Mouse (Mus musculus) MEL (cell line): ENCODE measurements around the gene Sergef. TPM values are rescaled to one million over a fixed set of nuclear protein-coding genes. Genes with fewer than 3 reads are reported as not detected.

ENCODE experiments used
- DNase-seq: peaks from one replicate; pipeline ENCODE4 v3.0.0; 2011; ENCODE audit warnings: low read depth, low spot score
- H3K27ac ChIP-seq: 2 replicates; pipeline ENCODE4 v1.5.1; 2012; ENCODE audit warnings: low read depth, mild to moderate bottlenecking, control low read depth, low read length, moderate library complexity; ENCODE audit not compliant: control insufficient read depth
- H3K27me3 ChIP-seq, 2 experiments: fragments of 150-350 bp in 1 of 2; sonication (generic) in 1 of 2; 2 replicates each; pipeline ENCODE4 v1.6.1; 2012; ENCODE audit warnings: low read length in 2 of 2, mild to moderate bottlenecking in 2 of 2, improper control_type of control experiment in 1 of 2, moderate library complexity in 1 of 2; ENCODE audit not compliant: insufficient read depth in 2 of 2, control insufficient read depth in 1 of 2
- H3K36me3 ChIP-seq, 2 experiments: 2 replicates each; pipeline ENCODE4 v1.6.1; 2012 to 2014; ENCODE audit warnings: low read length in 2 of 2, improper control_type of control experiment in 1 of 2, inconsistent platforms in 1 of 2, mild to moderate bottlenecking in 1 of 2; ENCODE audit not compliant: insufficient read depth in 2 of 2, control insufficient read depth in 1 of 2
- H3K4me1 ChIP-seq, 2 experiments: fragments of 150-350 bp in 1 of 2; sonication (generic) in 1 of 2; 2 replicates each; pipeline ENCODE4 v1.6.1; 2012; ENCODE audit warnings: low read length in 2 of 2, improper control_type of control experiment in 1 of 2, mild to moderate bottlenecking in 1 of 2; ENCODE audit not compliant: insufficient read depth in 2 of 2, control insufficient read depth in 1 of 2
- H3K4me3 ChIP-seq, 2 experiments: fragments of 150-350 bp in 1 of 2; sonication (generic) in 1 of 2; 2 replicates each; pipeline ENCODE4 v1.5.1; 2012; ENCODE audit warnings: low read depth in 2 of 2, low read length in 2 of 2, mild to moderate bottlenecking in 2 of 2, moderate library complexity in 2 of 2, control low read depth in 1 of 2, improper control_type of control experiment in 1 of 2; ENCODE audit not compliant: control insufficient read depth in 1 of 2, insufficient read depth in 1 of 2
- H3K79me2 ChIP-seq: 2 replicates; pipeline ENCODE4 v1.6.1; 2012; ENCODE audit warnings: mild to moderate bottlenecking, low read length, moderate library complexity; ENCODE audit not compliant: control insufficient read depth, poor library complexity, insufficient read depth
- H3K9ac ChIP-seq: 2 replicates; pipeline ENCODE4 v1.6.1; 2012; ENCODE audit warnings: low read depth, mild to moderate bottlenecking, control low read depth, low read length, moderate library complexity; ENCODE audit not compliant: control insufficient read depth, poor library complexity, severe bottlenecking
- H3K9me3 ChIP-seq: fragments of 150-350 bp; sonication (generic); replicated peaks from 2 replicates; pipeline ENCODE4 v1.6.1; 2012; ENCODE audit warnings: mild to moderate bottlenecking, low read length, improper control_type of control experiment, moderate library complexity; ENCODE audit not compliant: insufficient read depth
- CHD1 ChIP-seq: IDR thresholded peaks from 2 replicates; pipeline ENCODE4 v1.6.1; 2012; ENCODE audit warnings: low read depth, mild to moderate bottlenecking, inconsistent platforms, low read length, improper control_type of control experiment
- CHD2 ChIP-seq: IDR thresholded peaks from 2 replicates; pipeline ENCODE4 v1.6.1; 2011; ENCODE audit warnings: low read length, improper control_type of control experiment
- CTCF ChIP-seq, 3 experiments: IDR thresholded peaks in 2 of 3; conservative IDR thresholded peaks in 1 of 3; 2 replicates each; pipeline ENCODE4 v1.5.1; 2011 to 2012; ENCODE audit warnings: low read length in 3 of 3, low read depth in 2 of 3, mild to moderate bottlenecking in 2 of 3, improper control_type of control experiment in 1 of 3, inconsistent platforms in 1 of 3, mixed read lengths in 1 of 3, moderate library complexity in 1 of 3; ENCODE audit not compliant: control insufficient read depth in 1 of 3, insufficient read depth in 1 of 3, poor library complexity in 1 of 3, severe bottlenecking in 1 of 3
- EP300 ChIP-seq, 2 experiments: IDR thresholded peaks; 2 replicates each; pipeline ENCODE4 v1.6.1; 2011; ENCODE audit warnings: improper control_type of control experiment in 2 of 2, low read length in 2 of 2, low read depth in 1 of 2, mild to moderate bottlenecking in 1 of 2
- ETS1 ChIP-seq: IDR thresholded peaks from 2 replicates; pipeline ENCODE4 v1.6.1; 2012; ENCODE audit warnings: low read depth, mild to moderate bottlenecking, inconsistent platforms, low read length, improper control_type of control experiment, moderate library complexity
- GABPA ChIP-seq: IDR thresholded peaks from 2 replicates; pipeline ENCODE4 v1.6.1; 2012; ENCODE audit warnings: low read depth, mild to moderate bottlenecking, inconsistent platforms, low read length, improper control_type of control experiment, moderate library complexity
- HCFC1 ChIP-seq: IDR thresholded peaks from 2 replicates; pipeline ENCODE4 v1.6.1; 2012; ENCODE audit warnings: low read depth, mild to moderate bottlenecking, inconsistent platforms, low read length, improper control_type of control experiment, moderate library complexity
- JUND ChIP-seq: IDR thresholded peaks from 2 replicates; pipeline ENCODE4 v1.6.1; 2011; ENCODE audit warnings: low read depth, mild to moderate bottlenecking, improper control_type of control experiment, low read length
- KAT2A ChIP-seq: conservative IDR thresholded peaks from 2 replicates; pipeline ENCODE4 v1.6.1; 2012; ENCODE audit warnings: low read depth, low read length, improper control_type of control experiment, inconsistent platforms
- MEF2A ChIP-seq: IDR thresholded peaks from 2 replicates; pipeline ENCODE4 v1.6.1; 2014; ENCODE audit warnings: low read depth, mild to moderate bottlenecking, inconsistent platforms, low read length, improper control_type of control experiment; ENCODE audit not compliant: poor library complexity, insufficient replicate concordance, severe bottlenecking; ENCODE audit errors: extremely low read depth
- MYB ChIP-seq: IDR thresholded peaks from 2 replicates; pipeline ENCODE4 v1.6.1; 2011; ENCODE audit warnings: mild to moderate bottlenecking, low read depth, low read length, improper control_type of control experiment
- MYC ChIP-seq: IDR thresholded peaks from 2 replicates; pipeline ENCODE4 v1.6.1; 2011; ENCODE audit warnings: low read depth, mild to moderate bottlenecking, low read length, improper control_type of control experiment, moderate library complexity
- NRF1 ChIP-seq: IDR thresholded peaks from 2 replicates; pipeline ENCODE4 v1.6.1; 2014; ENCODE audit warnings: low read depth, mild to moderate bottlenecking, inconsistent platforms, low read length, improper control_type of control experiment, moderate library complexity; ENCODE audit not compliant: poor library complexity, insufficient read depth, severe bottlenecking
- POLR2AphosphoS5 ChIP-seq: IDR thresholded peaks from 2 replicates; pipeline ENCODE4 v1.6.1; 2012; ENCODE audit warnings: low read depth, borderline replicate concordance, mild to moderate bottlenecking, inconsistent platforms, low read length, moderate library complexity, mixed read lengths
- RCOR1 ChIP-seq: IDR thresholded peaks from 2 replicates; pipeline ENCODE4 v1.6.1; 2012; ENCODE audit warnings: low read depth, mild to moderate bottlenecking, inconsistent platforms, low read length, improper control_type of control experiment
- SIN3A ChIP-seq: IDR thresholded peaks from 2 replicates; pipeline ENCODE4 v1.6.1; 2012; ENCODE audit warnings: low read length, improper control_type of control experiment, inconsistent platforms
- SMC3 ChIP-seq: IDR thresholded peaks from 2 replicates; pipeline ENCODE4 v1.6.1; 2011; ENCODE audit warnings: low read depth, low read length, improper control_type of control experiment
- TAL1 ChIP-seq: IDR thresholded peaks from 2 replicates; pipeline ENCODE4 v1.6.1; 2012; ENCODE audit warnings: mild to moderate bottlenecking, inconsistent platforms, low read length, moderate library complexity, mixed read lengths
- TBP ChIP-seq: IDR thresholded peaks from 2 replicates; pipeline ENCODE4 v1.8.0; 2011; ENCODE audit warnings: low read depth, low read length, improper control_type of control experiment
- TCF12 ChIP-seq: IDR thresholded peaks from 2 replicates; pipeline ENCODE4 v1.6.1; 2014; ENCODE audit warnings: low read depth, mild to moderate bottlenecking, inconsistent platforms, low read length, improper control_type of control experiment, moderate library complexity
- UBTF ChIP-seq: IDR thresholded peaks from 2 replicates; pipeline ENCODE4 v1.6.1; 2012; ENCODE audit warnings: low read depth, mild to moderate bottlenecking, inconsistent platforms, low read length, improper control_type of control experiment, moderate library complexity, borderline replicate concordance; ENCODE audit not compliant: insufficient read depth
- USF1 ChIP-seq: IDR thresholded peaks from 2 replicates; pipeline ENCODE4 v1.6.1; 2014; ENCODE audit warnings: low read depth, mild to moderate bottlenecking, inconsistent platforms, low read length, improper control_type of control experiment, moderate library complexity
- ZC3H11A ChIP-seq: IDR thresholded peaks from 2 replicates; pipeline ENCODE4 v1.6.1; 2012; ENCODE audit warnings: low read depth, mild to moderate bottlenecking, inconsistent platforms, low read length, improper control_type of control experiment
- ZKSCAN1 ChIP-seq: IDR thresholded peaks from 2 replicates; pipeline ENCODE4 v1.6.1; 2012; ENCODE audit warnings: low read depth, mild to moderate bottlenecking, inconsistent platforms, low read length, improper control_type of control experiment, moderate library complexity
- ZMIZ1 ChIP-seq: IDR thresholded peaks from 2 replicates; pipeline ENCODE4 v1.6.1; 2012; ENCODE audit warnings: low read depth, mild to moderate bottlenecking, inconsistent platforms, low read length, improper control_type of control experiment, moderate library complexity
- ZNF384 ChIP-seq: IDR thresholded peaks from 2 replicates; pipeline ENCODE4 v1.6.1; 2012; ENCODE audit warnings: low read depth, mild to moderate bottlenecking, inconsistent platforms, low read length, improper control_type of control experiment
- polyA plus RNA-seq, 2 experiments: library from polyadenylated mRNA; stranded (reverse) in 1 of 2; unstranded in 1 of 2; fragments of >175 nt in 1 of 2; fragments of >200 nt in 1 of 2; gene quantifications; 2 replicates each; pipeline versions ENCODE4 v1.2.1 to v1.2.4; 2012; ENCODE audit warnings: low replicate concordance in 2 of 2, low read depth in 1 of 2; ENCODE audit not compliant: insufficient read length in 2 of 2, insufficient read depth in 1 of 2, missing spikeins in 1 of 2
- total RNA-seq: library from RNA; depleted of rRNA; stranded (reverse); fragments of 300-350 nt; gene quantifications from 2 replicates; pipeline ENCODE4 v1.2.3, GENCODE M21; 2012

Sergef gene
- total and polyA plus RNA-seq, 3 experiments, result 7.6 to 11.7 TPM; not detected in 1

DNA sequence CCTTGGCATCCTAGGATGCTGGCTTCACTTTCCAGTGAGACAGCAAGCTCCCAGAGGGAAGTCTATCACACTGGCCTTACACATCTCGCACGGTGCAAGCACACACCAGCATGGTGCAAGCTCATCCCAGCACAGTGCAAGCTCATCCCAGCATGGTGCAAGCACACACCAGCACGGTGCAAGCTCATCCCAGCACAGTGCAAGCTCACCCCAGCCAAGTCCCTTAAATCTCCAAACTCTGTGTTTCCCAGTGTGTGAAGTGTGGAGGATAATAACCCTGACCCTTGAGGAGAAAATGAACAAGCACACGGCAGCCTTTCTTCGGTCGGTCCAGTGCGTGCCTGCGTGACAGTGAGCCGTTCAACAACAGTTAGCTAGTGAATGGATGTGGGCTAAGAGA lies 84.8 kb downstream of the Sergef start:
- Histone ChIP-seq H3K36me3 (peaks cover 0 to 12% of the 10 kb centered on the region in 2 experiments; a peak in 2 of 4 replicates), H3K79me2 (no peaks in the 10 kb centered on the region), H3K9ac (no peak overlapping the region), H3K9me3 (no peaks in the 10 kb centered on the region), H3K27ac (no peak overlapping the region), H3K4me3 (no peak overlapping the region), H3K27me3 (no peaks in the 10 kb centered on the region), H3K4me1 (peaks cover 0 to 20% of the 10 kb centered on the region in 2 experiments; a peak in 3 of 4 replicates)
- TF ChIP-seq CHD1 (no peak), ETS1 (no peak), TCF12 (no peak), SIN3A (no peak), ZNF384 (no peak), USF1 (no peak), ZKSCAN1 (no peak), MEF2A (no peak), NRF1 (no peak), KAT2A (no peak), GABPA (no peak), MYB (no peak), SMC3 (no peak), CTCF (IDR thresholded peaks at IDR 0.05 in 2 of 3, conservative IDR thresholded peaks at IDR 0.05 in 1 of 3; ENCODE audit: control insufficient read depth in 1 of 3, insufficient read depth in 1 of 3, low read depth in 2 of 3, low read length in 3 of 3, poor library complexity in 1 of 3, severe bottlenecking in 1 of 3) (no peak), JUND (no peak)
- DNase-seq, result no peak

GRCm38 (mm10) chr7:46554003-46554402 lies 85.6 kb downstream of the Sergef start:
- TF ChIP-seq ZC3H11A (no peak), ETS1 (no peak), CTCF (IDR thresholded peaks at IDR 0.05 in 2 of 3, conservative IDR thresholded peaks at IDR 0.05 in 1 of 3; ENCODE audit: control insufficient read depth in 1 of 3, insufficient read depth in 1 of 3, low read depth in 2 of 3, low read length in 3 of 3, poor library complexity in 1 of 3, severe bottlenecking in 1 of 3) (no peak), SMC3 (no peak), RCOR1 (no peak), TBP (no peak), POLR2AphosphoS5 (no peak), ZMIZ1 (no peak), EP300 (IDR thresholded peaks at IDR 0.05; ENCODE audit: low read depth in 1 of 2, low read length in 2 of 2) (no peak), TCF12 (no peak), MEF2A (no peak), CHD2 (no peak), TAL1 (no peak), UBTF (no peak), MYC (no peak), HCFC1 (no peak), ZNF384 (no peak), KAT2A (no peak)
- no peak for DNase-seq
- H3K79me2 ChIP-seq, result no peaks in the 10 kb centered on the region
- peaks cover 0 to 18% of the 10 kb centered on the region in 2 experiments; a peak in 3 of 4 replicates for H3K4me1 ChIP-seq
- H3K27me3 ChIP-seq, result no peaks in the 10 kb centered on the region
- no peak overlapping the region for H3K4me3 ChIP-seq
- peaks cover 0 to 12% of the 10 kb centered on the region in 2 experiments; a peak in 2 of 4 replicates for H3K36me3 ChIP-seq
- H3K9me3 ChIP-seq, result no peaks in the 10 kb centered on the region
- no peak overlapping the region for H3K9ac ChIP-seq
- no peak overlapping the region for H3K27ac ChIP-seq
